Mouse (Mus musculus) heart, postnatal 25 days (tissue): ENCODE measurements around the gene Vmn1r52. TPM values are rescaled to one million over a fixed set of nuclear protein-coding genes. Genes with fewer than 3 reads are reported as not detected.
"Not testable (repeated sequence)": the region's sequence is repeated elsewhere in the genome, so short reads cannot be mapped to it uniquely, and the experiment has no call there.

Experiments
- DNase-seq: peaks from one replicate; pipeline ENCODE4 v3.0.0; 2022; ENCODE audit warnings: low spot score
- intact Hi-C: fragments of 180-260 bp; cut with DNase I; formaldehyde crosslinking; loops from one replicate; pipeline ENCODE4 v1.15.1; 2025
- total RNA-seq, 2 experiments: library from RNA; stranded (reverse); gene quantifications; 2 replicates each; pipeline ENCODE4 v1.2.3; 2021

Vmn1r52 gene
- total RNA-seq, result not detected

- DNase-seq, result no peak
- intact Hi-C loops, result no loop called here
Measured at GRCm38 (mm10) chr6:90174508-90174907, at the start of gene Vmn1r52. Vmn1r52 (plus strand) TSS chr6:90174808.

- intact Hi-C loops, result no loop called here
- DNase-seq, result no peak
Measured at GRCm38 (mm10) chr6:90160139-90160538, 14.5 kb upstream of the Vmn1r52 start.

GRCm38 (mm10) chr6:90202493-90202892 is 27.9 kb downstream of the Vmn1r52 start, which contains the start of gene V1ra8:
V1ra8 (plus strand) TSS chr6:90202793.
- intact Hi-C loops, DNase-seq: not testable (repeated sequence)

GRCm38 (mm10) chr6:90224338-90224737 is 49.7 kb downstream of the Vmn1r52 start, which contains the start of gene Vmn1r53:
Vmn1r53 (minus strand) TSS chr6:90224438.
- DNase-seq, result no peak
- intact Hi-C loops, result no loop called here

Other genes with a start within 250 kb of the Vmn1r52 start
- not detected for gene Vmn1r45, start 234.2 kb upstream of the Vmn1r52 start, total RNA-seq
- not detected for gene Vmn1r46, start 205.5 kb upstream of the Vmn1r52 start, total RNA-seq
- not detected for gene Vmn1r47, start 158.7 kb upstream of the Vmn1r52 start, total RNA-seq
- gene Vmn1r48, start 138.0 kb upstream of the Vmn1r52 start, total RNA-seq, result not detected
- not detected for gene Vmn1r49, start 96.3 kb upstream of the Vmn1r52 start, total RNA-seq
- not detected for gene Vmn1r50, start 73.4 kb upstream of the Vmn1r52 start, total RNA-seq
- gene Vmn1r51, start 52.2 kb upstream of the Vmn1r52 start, total RNA-seq, result not detected
- not detected for gene V1ra8, start 28.0 kb downstream of the Vmn1r52 start, total RNA-seq
- gene Vmn1r53, start 49.6 kb downstream of the Vmn1r52 start, total RNA-seq, result not detected
- not detected for gene Vmn1r54, start 71.5 kb downstream of the Vmn1r52 start, total RNA-seq
- gene BC048671, start 126.4 kb downstream of the Vmn1r52 start, total RNA-seq, result not detected
- gene Chst13, start 150.4 kb downstream of the Vmn1r52 start, total RNA-seq, result not detected
- gene Uroc1, start 158.5 kb downstream of the Vmn1r52 start, total RNA-seq, result not detected
- gene Zxdc, start 194.7 kb downstream of the Vmn1r52 start, total RNA-seq, result 10 to 100 TPM; 11.4 to 14.4 TPM